Mouse (Mus musculus) hindbrain, postnatal 0 days (tissue): Measurements from ENCODE around the gene Tenm3. TPM values are rescaled to one million over a fixed set of nuclear protein-coding genes. Genes with fewer than 3 reads are reported as not detected.

ENCODE experiments used
- ATAC-seq: fragments of 200-750 bp; cut with Nextera tagmentation; 2 replicates; pipeline ENCODE4 v1.8.0; 2017; ENCODE audit warnings: mild to moderate bottlenecking, moderate TSS enrichment, moderate library complexity
- DNase-seq: peaks from one replicate; pipeline ENCODE4 v3.0.0-alpha.2; 2015; ENCODE audit warnings: low spot score
- H3K27ac ChIP-seq: fragments of 300-500 bp; sonication (generic); 2 replicates; pipeline ENCODE4 v1.5.1; 2014; ENCODE audit warnings: mild to moderate bottlenecking
- H3K27me3 ChIP-seq: fragments of 300-500 bp; sonication (generic); 2 replicates; pipeline ENCODE4 v1.6.1; 2014; ENCODE audit warnings: low read length, mixed read lengths; ENCODE audit not compliant: insufficient read depth
- H3K36me3 ChIP-seq: fragments of 300-500 bp; sonication (generic); 2 replicates; pipeline ENCODE4 v1.6.1; 2014; ENCODE audit warnings: low read length, mixed read lengths; ENCODE audit not compliant: insufficient read depth
- H3K4me1 ChIP-seq: fragments of 300-500 bp; sonication (generic); 2 replicates; pipeline ENCODE4 v1.6.1; 2014; ENCODE audit warnings: antibody characterized with exemption, low read length, mixed read lengths; ENCODE audit not compliant: insufficient read depth
- H3K4me2 ChIP-seq: fragments of 300-500 bp; sonication (generic); 2 replicates; pipeline ENCODE4 v1.6.1; 2014; ENCODE audit warnings: low read depth, mild to moderate bottlenecking, low read length, moderate library complexity, mixed read lengths
- H3K4me3 ChIP-seq: fragments of 300-500 bp; sonication (generic); 2 replicates; pipeline ENCODE4 v1.5.1; 2014; ENCODE audit warnings: low read length
- H3K9ac ChIP-seq: fragments of 300-500 bp; sonication (generic); replicated peaks from 2 replicates; pipeline ENCODE4 v1.6.1; 2014; ENCODE audit warnings: mild to moderate bottlenecking, low read length, moderate library complexity, mixed read lengths
- H3K9me3 ChIP-seq: fragments of 300-500 bp; sonication (generic); 2 replicates; pipeline ENCODE4 v1.6.1; 2016; ENCODE audit warnings: low read length, mixed read lengths
- CTCF ChIP-seq: IDR thresholded peaks from 2 replicates; pipeline ENCODE4 v1.5.1; 2016; ENCODE audit warnings: antibody characterized with exemption, control low read depth, low read depth
- WGBS: fragments of 180-500 bp; shearing (Covaris S2); extraction: QIAGEN DNeasy Blood & Tissue Kit; methylation state at CpG from one replicate; pipeline ENCODE4 v1.1.7; 2014; 5-methylcytosine and 5-hydroxymethylcytosine counted together
- polyA plus RNA-seq: library from polyadenylated mRNA; unstranded; fragments of >200 nt; fragmentation: Nextera tagmentation; extraction: Ambion mirVana; gene quantifications from 2 replicates; pipeline ENCODE4 v1.2.1, GENCODE M21; 2015
- total RNA-seq: library from RNA; depleted of rRNA; stranded (reverse); fragments of >200 nt; gene quantifications from 2 replicates; pipeline ENCODE4 v1.2.3, GENCODE M21; 2014

Tenm3 gene
- total and polyA plus RNA-seq, 2 experiments from 2014 or later = 21.3 to 151 TPM

DNA sequence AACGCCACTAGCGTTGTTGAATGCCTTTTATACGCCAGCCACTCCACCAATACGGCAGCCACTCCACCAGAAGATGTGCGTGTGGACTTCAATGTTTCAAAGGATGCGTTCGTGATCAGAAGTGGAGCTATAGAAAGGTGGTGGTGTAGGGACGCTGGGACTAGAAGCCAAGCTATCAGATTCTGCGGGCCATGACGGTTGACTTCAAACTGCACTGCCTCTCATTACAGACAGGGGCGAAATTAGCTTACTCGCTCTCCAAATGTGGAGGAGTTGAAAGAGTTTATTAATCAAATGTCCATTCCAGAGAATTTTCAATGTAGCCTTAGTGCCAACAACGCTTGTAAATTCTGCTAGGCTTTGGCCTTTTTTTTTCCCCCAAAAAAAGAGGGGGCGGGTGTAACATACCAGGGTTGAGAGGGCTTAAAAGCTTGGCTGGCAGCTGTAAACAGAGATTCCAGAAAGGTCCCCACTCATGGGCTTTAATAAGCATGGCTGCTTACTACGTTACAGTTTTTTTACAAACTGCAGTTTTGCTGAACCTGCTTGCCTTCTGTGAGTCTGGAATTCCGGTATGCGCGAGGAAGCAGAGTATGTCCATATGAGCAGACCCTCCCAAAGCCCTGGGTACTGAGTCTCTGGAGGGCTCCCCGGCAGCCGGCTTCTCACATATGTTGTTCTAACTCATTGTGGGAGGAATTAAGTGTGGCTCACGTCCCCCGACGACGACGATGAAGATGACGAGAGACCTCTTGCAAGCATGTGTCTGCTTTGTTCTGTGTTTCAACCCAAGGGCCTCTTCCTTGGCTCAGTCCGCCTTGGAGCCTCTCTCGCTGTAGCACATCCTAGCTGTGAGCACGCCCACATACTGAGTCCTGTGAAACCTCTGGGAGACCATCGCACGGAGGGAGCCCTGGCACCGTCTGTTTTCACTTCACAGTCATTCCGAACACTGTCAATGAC lies 361.8 kb downstream of the Tenm3 start:
- no peak for DNase-seq
- Histone ChIP-seq H3K27me3 (no peaks in the 10 kb centered on the region), H3K27ac (no peak overlapping the region), H3K9me3 (no peaks in the 10 kb centered on the region), H3K4me1 (no peaks in the 10 kb centered on the region; the same call in 1 of the 2 replicates), H3K4me3 (no peak overlapping the region), H3K9ac (no peak overlapping the region), H3K4me2 (peak overlapping the region; percentile 38), H3K36me3 (no peaks in the 10 kb centered on the region)
- WGBS = 52% methylated on average over 33 of the region's 33 CpGs
- ATAC-seq = peak; percentile 47; the same call in 1 of the 2 replicates
- peak; percentile 22; the same call in 1 of the 2 replicates for TF ChIP-seq CTCF

GRCm38 (mm10) chr8:48477371-48477935 lies 366.3 kb downstream of the Tenm3 start:
- TF ChIP-seq CTCF = no peak
- H3K9me3 ChIP-seq = no peaks in the 10 kb centered on the region
- no peak overlapping the region for H3K4me3 ChIP-seq
- no peaks in the 10 kb centered on the region; the same call in 1 of the 2 replicates for H3K4me1 ChIP-seq
- no peak overlapping the region for H3K4me2 ChIP-seq
- 31% methylated on average over 8 of the region's 8 CpGs for WGBS
- DNase-seq (peak; percentile 58), ATAC-seq (peak; percentile 80)
- no peaks in the 10 kb centered on the region for H3K27me3 ChIP-seq
- H3K9ac ChIP-seq = no peak overlapping the region
- H3K27ac ChIP-seq = no peak overlapping the region
- H3K36me3 ChIP-seq = no peaks in the 10 kb centered on the region

- no peak for ATAC-seq
- 38% methylated on average over 1 of the region's 1 CpGs for WGBS
- TF ChIP-seq CTCF = no peak
These were observed 366.9 kb downstream of the Tenm3 start for GRCm38 (mm10) chr8:48476896-48477295.

GRCm38 (mm10) chr8:48467633-48468032 lies 376.1 kb downstream of the Tenm3 start:
- Histone ChIP-seq H3K9ac (no peak overlapping the region), H3K27ac (no peak overlapping the region), H3K4me1 (no peaks in the 10 kb centered on the region), H3K4me2 (no peak overlapping the region), H3K9me3 (no peaks in the 10 kb centered on the region), H3K4me3 (no peak overlapping the region), H3K36me3 (no peaks in the 10 kb centered on the region), H3K27me3 (no peaks in the 10 kb centered on the region)
- no peak for ATAC-seq
- no peak for DNase-seq
- WGBS = 62% methylated on average over 5 of the region's 5 CpGs
- no peak for TF ChIP-seq CTCF

More at GRCm38 (mm10) chr8:48476896-48477295, 366.9 kb downstream of the Tenm3 start:
- H3K4me3 ChIP-seq = no peak overlapping the region
- H3K36me3 ChIP-seq = no peaks in the 10 kb centered on the region
- no peaks in the 10 kb centered on the region for H3K27me3 ChIP-seq
- H3K9ac ChIP-seq = no peak overlapping the region
- no peak overlapping the region for H3K27ac ChIP-seq
- H3K4me2 ChIP-seq = no peak overlapping the region
- H3K4me1 ChIP-seq = no peaks in the 10 kb centered on the region
- H3K9me3 ChIP-seq = no peaks in the 10 kb centered on the region
- DNase-seq = no peak

GRCm38 (mm10) chr8:48458373-48458772 lies 385.4 kb downstream of the Tenm3 start:
- 14% methylated on average over 5 of the region's 5 CpGs for WGBS
- no peaks in the 10 kb centered on the region for H3K27me3 ChIP-seq
- H3K9me3 ChIP-seq = no peaks in the 10 kb centered on the region
- peak; percentile 97 for DNase-seq
- H3K4me1 ChIP-seq = peaks cover 4% of the 10 kb centered on the region; the same call in 1 of the 2 replicates
- no peak for TF ChIP-seq CTCF
- H3K4me2 ChIP-seq = 0 out of 2 replicates have a peak overlapping the region, but pooled peaks have one; percentile 0
- no peaks in the 10 kb centered on the region for H3K36me3 ChIP-seq
- no peak overlapping the region for H3K9ac ChIP-seq
- ATAC-seq = peak; percentile 93
- no peak overlapping the region for H3K4me3 ChIP-seq
- H3K27ac ChIP-seq = peak overlapping the region; percentile 69

DNA sequence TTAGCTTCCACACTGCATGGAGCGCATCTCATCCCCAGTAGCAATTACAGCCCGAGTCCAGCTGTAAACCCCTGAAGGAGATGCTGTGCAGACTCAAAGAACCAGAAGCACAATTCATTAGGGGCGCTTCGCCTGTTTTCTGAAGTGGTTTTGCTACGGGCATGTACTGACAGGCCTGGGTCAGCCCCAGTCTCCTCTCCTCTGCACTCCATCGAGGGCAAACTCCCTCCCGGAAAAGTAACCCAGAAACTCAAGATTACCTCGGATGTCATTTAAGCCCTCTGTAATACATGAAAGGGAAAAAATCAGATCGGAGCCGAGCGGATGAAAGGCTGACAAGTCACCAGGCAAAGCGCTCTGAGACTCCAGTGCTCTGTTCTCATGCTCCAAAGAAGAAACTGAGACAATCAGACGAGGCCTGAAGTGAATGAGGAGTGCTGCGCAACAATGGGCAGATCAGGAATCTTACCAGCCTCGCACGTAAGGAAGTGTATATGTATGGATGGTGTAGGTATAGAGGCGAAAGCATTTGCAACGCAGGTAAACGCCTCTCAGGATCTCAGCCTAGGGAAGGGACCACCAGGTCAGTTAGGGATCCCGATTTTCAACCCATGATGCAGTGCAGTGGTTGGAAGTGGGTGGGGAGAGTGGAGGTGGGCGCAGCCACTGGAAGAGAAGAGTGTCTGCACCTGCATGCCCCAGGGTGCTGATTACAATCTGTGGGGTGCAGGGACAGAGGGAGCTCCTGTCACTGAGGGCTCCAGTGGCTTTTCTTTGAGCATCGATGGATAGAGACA lies 387.2 kb downstream of the Tenm3 start:
- ATAC-seq (peak; percentile 36; the same call in 1 of the 2 replicates), DNase-seq (peak; percentile 37)
- Histone ChIP-seq H3K4me1 (peaks cover 4% of the 10 kb centered on the region; the same call in 1 of the 2 replicates), H3K4me3 (no peak overlapping the region), H3K27me3 (no peaks in the 10 kb centered on the region), H3K4me2 (peak overlapping the region; percentile 1; the same call in 1 of the 2 replicates), H3K9me3 (no peaks in the 10 kb centered on the region), H3K27ac (no peak overlapping the region), H3K36me3 (no peaks in the 10 kb centered on the region), H3K9ac (no peak overlapping the region)
- WGBS = 38% methylated on average over 22 of the region's 22 CpGs
- no peak for TF ChIP-seq CTCF
